Mouse (Mus musculus): ENCODE data around the gene Egln2. TPM values are rescaled to one million over a fixed set of nuclear protein-coding genes. Genes with fewer than 3 reads are reported as not detected.

Gene Egln2
- polyA plus RNA-seq, 1 experiment from 2014 or later: 32.9 TPM

GRCm38 (mm10) chr7:27162780-27163449 is 3.7 kb downstream of the Egln2 start:
- Histone ChIP-seq H3K9ac (replicated peaks) (peak overlapping the region; percentile 82), H3K27me3 (ENCODE audit: insufficient read depth, low read length) (no peaks in the 10 kb centered on the region), H3K27ac (ENCODE audit: low read depth) (peak overlapping the region; percentile 22; the same call in 1 of the 2 replicates), H3K4me1 (ENCODE audit: insufficient read depth) (peaks cover 50% of the 10 kb centered on the region), H3K4me3 (ENCODE audit: low read depth, low read length) (0 out of 2 replicates have a peak overlapping the region, but pooled peaks have one; percentile 15), H3K36me3 (replicated peaks; ENCODE audit: insufficient read depth, low read length) (peaks cover 39% of the 10 kb centered on the region), H3K9me3 (ENCODE audit: low read length) (no peaks in the 10 kb centered on the region), H3K4me2 (ENCODE audit: low read depth, low read length) (peak overlapping the region; percentile 61)
- DNase-seq: no peak
- TF ChIP-seq CTCF (IDR thresholded peaks at IDR 0.05; ENCODE audit: low read depth): no peak
- no peak for ATAC-seq
- WGBS (ENCODE audit: insufficient replicate concordance): 71% methylated on average over 5 of the region's 5 CpGs

- H3K27me3 ChIP-seq (ENCODE audit: insufficient read depth, low read length): no peaks in the 10 kb centered on the region
- DNase-seq (no peak), ATAC-seq (no peak)
- no peak overlapping the region for H3K9ac ChIP-seq (replicated peaks)
- H3K9me3 ChIP-seq (ENCODE audit: low read length): no peaks in the 10 kb centered on the region
- H3K27ac ChIP-seq (ENCODE audit: low read depth): no peak overlapping the region
- peaks cover 44% of the 10 kb centered on the region for H3K36me3 ChIP-seq (replicated peaks; ENCODE audit: insufficient read depth, low read length)
- no peak overlapping the region for H3K4me3 ChIP-seq (ENCODE audit: low read depth, low read length)
- whole genome bisulfite sequencing (ENCODE audit: insufficient replicate concordance): 60% methylated on average over 4 of the region's 4 CpGs
- peaks cover 43% of the 10 kb centered on the region for H3K4me1 ChIP-seq (ENCODE audit: insufficient read depth)
- TF ChIP-seq CTCF (IDR thresholded peaks at IDR 0.05; ENCODE audit: low read depth): no peak
- TF ChIP-seq EP300 (IDR thresholded peaks at IDR 0.05; ENCODE audit: low read depth): no peak
- H3K4me2 ChIP-seq (ENCODE audit: low read depth, low read length): no peak overlapping the region
Measured at GRCm38 (mm10) chr7:27161744-27162143, 4.9 kb downstream of the Egln2 start.

- Histone ChIP-seq H3K4me2 (ENCODE audit: low read depth, low read length) (no peak overlapping the region), H3K4me3 (ENCODE audit: low read depth, low read length) (no peak overlapping the region), H3K27me3 (ENCODE audit: insufficient read depth, low read length) (no peaks in the 10 kb centered on the region), H3K4me1 (ENCODE audit: insufficient read depth) (peaks cover 43% of the 10 kb centered on the region), H3K27ac (ENCODE audit: low read depth) (peak overlapping the region; percentile 34; the same call in 1 of the 2 replicates), H3K36me3 (replicated peaks; ENCODE audit: insufficient read depth, low read length) (peaks cover 44% of the 10 kb centered on the region), H3K9ac (replicated peaks) (0 out of 2 replicates have a peak overlapping the region, but pooled peaks have one; percentile 27), H3K9me3 (ENCODE audit: low read length) (no peaks in the 10 kb centered on the region)
- 73% methylated on average over 3 of the region's 3 CpGs for WGBS (ENCODE audit: insufficient replicate concordance)
- ATAC-seq: no peak
- no peak for DNase-seq
- no peak for TF ChIP-seq CTCF (IDR thresholded peaks at IDR 0.05; ENCODE audit: low read depth)
- TF ChIP-seq EP300 (IDR thresholded peaks at IDR 0.05; ENCODE audit: low read depth): no peak
Measured at GRCm38 (mm10) chr7:27160921-27161320, 5.7 kb downstream of the Egln2 start.

- TF ChIP-seq CTCF (IDR thresholded peaks at IDR 0.05; ENCODE audit: low read depth): peak; percentile 98
- no peak for TF ChIP-seq EP300 (IDR thresholded peaks at IDR 0.05; ENCODE audit: low read depth)
- Histone ChIP-seq H3K27me3 (ENCODE audit: insufficient read depth, low read length) (no peaks in the 10 kb centered on the region), H3K36me3 (replicated peaks; ENCODE audit: insufficient read depth, low read length) (peaks cover 40% of the 10 kb centered on the region), H3K4me3 (ENCODE audit: low read depth, low read length) (no peak overlapping the region), H3K27ac (ENCODE audit: low read depth) (peak overlapping the region; percentile 34; the same call in 1 of the 2 replicates), H3K9ac (replicated peaks) (no peak overlapping the region), H3K4me2 (ENCODE audit: low read depth, low read length) (no peak overlapping the region), H3K4me1 (ENCODE audit: insufficient read depth) (peaks cover 35% of the 10 kb centered on the region), H3K9me3 (ENCODE audit: low read length) (no peaks in the 10 kb centered on the region)
- ATAC-seq (peak; percentile 83), DNase-seq (peak; percentile 86)
- 8% methylated on average over 8 of the region's 8 CpGs for WGBS (ENCODE audit: insufficient replicate concordance)
Measured at GRCm38 (mm10) chr7:27159882-27160281, 6.7 kb downstream of the Egln2 start.

- Histone ChIP-seq H3K36me3 (replicated peaks; ENCODE audit: insufficient read depth, low read length) (peaks cover 40% of the 10 kb centered on the region), H3K4me2 (ENCODE audit: low read depth, low read length) (no peak overlapping the region), H3K9ac (replicated peaks) (no peak overlapping the region), H3K9me3 (ENCODE audit: low read length) (no peaks in the 10 kb centered on the region), H3K4me1 (ENCODE audit: insufficient read depth) (peaks cover 30% of the 10 kb centered on the region), H3K4me3 (ENCODE audit: low read depth, low read length) (no peak overlapping the region), H3K27me3 (ENCODE audit: insufficient read depth, low read length) (no peaks in the 10 kb centered on the region), H3K27ac (ENCODE audit: low read depth) (no peak overlapping the region)
- 94% methylated on average over 6 of the region's 6 CpGs for WGBS (ENCODE audit: insufficient replicate concordance)
- no peak for TF ChIP-seq EP300 (IDR thresholded peaks at IDR 0.05; ENCODE audit: low read depth)
- TF ChIP-seq CTCF (IDR thresholded peaks at IDR 0.05; ENCODE audit: low read depth): no peak
- ATAC-seq (no peak), DNase-seq (no peak)
Measured at GRCm38 (mm10) chr7:27159256-27159655, 7.3 kb downstream of the Egln2 start.

- DNase-seq: no peak
- Histone ChIP-seq H3K4me3 (ENCODE audit: low read depth, low read length) (no peak overlapping the region), H3K4me2 (ENCODE audit: low read depth, low read length) (no peak overlapping the region), H3K27me3 (ENCODE audit: insufficient read depth, low read length) (no peaks in the 10 kb centered on the region), H3K27ac (ENCODE audit: low read depth) (no peak overlapping the region), H3K36me3 (replicated peaks; ENCODE audit: insufficient read depth, low read length) (peaks cover 40% of the 10 kb centered on the region), H3K4me1 (ENCODE audit: insufficient read depth) (peaks cover 19% of the 10 kb centered on the region), H3K9me3 (ENCODE audit: low read length) (no peaks in the 10 kb centered on the region), H3K9ac (replicated peaks) (no peak overlapping the region)
- WGBS (ENCODE audit: insufficient replicate concordance): 90% methylated on average over 9 of the region's 9 CpGs
- ATAC-seq: no peak
- TF ChIP-seq EP300 (IDR thresholded peaks at IDR 0.05; ENCODE audit: low read depth) (no peak), CTCF (IDR thresholded peaks at IDR 0.05; ENCODE audit: low read depth) (no peak)
Measured at GRCm38 (mm10) chr7:27158171-27158570, 8.4 kb downstream of the Egln2 start.
